Mouse (Mus musculus): ENCODE measurements around the gene Chrna1.

- TF ChIP-seq POLR2A (IDR thresholded peaks at IDR 0.05; ENCODE audit: extremely low read depth, insufficient read depth, low read length): no peak
- TF ChIP-seq CTCF (IDR thresholded peaks at IDR 0.05; ENCODE audit: extremely low read depth, insufficient read depth, low read length): no peak
Measured at GRCm38 (mm10) chr2:73538590-73538989, 41.5 kb downstream of the Chrna1 start.

All from cortical plate, adult 2 months (tissue).